Mouse (Mus musculus) neutrophil, adult 5-6 weeks (primary cell): ENCODE measurements around the gene Hat1. TPM values are rescaled to one million over a fixed set of nuclear protein-coding genes. Genes with fewer than 3 reads are reported as not detected.
"Not testable (repeated sequence)": the region's sequence is repeated elsewhere in the genome, so short reads cannot be mapped to it uniquely, and the experiment has no call there.

Experiments used
- ATAC-seq: fragments of 151-379, 151-347 bp; 2 replicates; pipeline ENCODE4 v1.8.0; 2017; ENCODE audit warnings: mild to moderate bottlenecking, moderate TSS enrichment; ENCODE audit not compliant: insufficient number of reproducible peaks, poor library complexity, low FRiP score, severe bottlenecking; ENCODE audit errors: extremely low read depth
- total RNA-seq: library from RNA; stranded (forward); fragments of 200-1000 nt; gene quantifications from 2 replicates; pipeline ENCODE4 v1.2.3, GENCODE M21; 2017

The Hat1 gene
- total RNA-seq, 1 experiment from 2014 or later, result 33.9 TPM

- not testable (repeated sequence) for ATAC-seq
Measured at GRCm38 (mm10) chr2:71372261-71372660, 16.5 kb upstream of the Hat1 start.

- ATAC-seq, result no peak
Measured at GRCm38 (mm10) chr2:71374275-71375155, 14.2 kb upstream of the Hat1 start.

- peak; percentile 38; the same call in 1 of the 2 replicates for ATAC-seq
Measured at GRCm38 (mm10) chr2:71376433-71376906, 12.3 kb upstream of the Hat1 start.

- peak; percentile 86 for ATAC-seq
Measured at GRCm38 (mm10) chr2:71377426-71377825, 11.3 kb upstream of the Hat1 start.

- no peak for ATAC-seq
Measured at GRCm38 (mm10) chr2:71381962-71382361, 6.8 kb upstream of the Hat1 start.

- no peak for ATAC-seq
Measured at GRCm38 (mm10) chr2:71383890-71384289, 4.9 kb upstream of the Hat1 start.

GRCm38 (mm10) chr2:71387766-71388165, 992 bp upstream of the Hat1 start:
- ATAC-seq, result no peak

- ATAC-seq, result 0 out of 2 replicates have a peak, but pooled peaks have one; percentile 13
Measured at GRCm38 (mm10) chr2:71389864-71390263, 1.1 kb downstream of the Hat1 start.

GRCm38 (mm10) chr2:71405613-71406012, 16.9 kb downstream of the Hat1 start:
- no peak for ATAC-seq

- no peak for ATAC-seq
Measured at GRCm38 (mm10) chr2:71418760-71419280, 30.1 kb downstream of the Hat1 start.

- ATAC-seq, result no peak
Measured at GRCm38 (mm10) chr2:71419408-71419807, 30.6 kb downstream of the Hat1 start.

- ATAC-seq, result no peak
Measured at GRCm38 (mm10) chr2:71420895-71421425, 32.2 kb downstream of the Hat1 start.

GRCm38 (mm10) chr2:71424545-71424944, 35.8 kb downstream of the Hat1 start:
- ATAC-seq, result no peak

- ATAC-seq, result no peak
Measured at GRCm38 (mm10) chr2:71435440-71435839, 46.7 kb downstream of the Hat1 start.

- no peak for ATAC-seq
Measured at GRCm38 (mm10) chr2:71443376-71443775, 54.6 kb downstream of the Hat1 start.

GRCm38 (mm10) chr2:71445536-71446196, 56.9 kb downstream of the Hat1 start:
- no peak for ATAC-seq

- ATAC-seq, result no peak
Measured at GRCm38 (mm10) chr2:71449604-71450003, 60.8 kb downstream of the Hat1 start.

GRCm38 (mm10) chr2:71451761-71452160, 63.0 kb downstream of the Hat1 start:
- ATAC-seq, result no peak

- ATAC-seq, result peak; percentile 85
Measured at GRCm38 (mm10) chr2:71453161-71453916, 64.6 kb downstream of the Hat1 start, which contains the start of gene Metap1d. TSS of gene Metap1d (plus strand) at chr2:71453276.
